Mouse (Mus musculus) bone marrow macrophage, adult 2 months (primary cell): ENCODE results near the gene Rasal2.

Experiments
- CTCF ChIP-seq: IDR thresholded peaks from 2 replicates; pipeline ENCODE4 v1.5.1; 2012; ENCODE audit warnings: low read depth, mild to moderate bottlenecking, low read length, moderate library complexity
- POLR2A ChIP-seq: IDR thresholded peaks from 2 replicates; pipeline ENCODE4 v1.6.1; 2012; ENCODE audit warnings: mild to moderate bottlenecking, low read depth, low read length, borderline replicate concordance

GRCm38 (mm10) chr1:157295868-157296267 is 116.5 kb downstream of the Rasal2 start:
- TF ChIP-seq POLR2A (no peak), CTCF (no peak)
